27 mouse cellular contexts compared by ENCODE assay signal in genomic region chr13:21311926-21312325, GRCm38 (mm10). TPM values are rescaled to one million over a fixed set of nuclear protein-coding genes. Genes with fewer than 3 reads are reported as not detected.
DNase-seq lines count a peak whose midpoint lies in the region; ATAC-seq and TF ChIP-seq lines count a peak whose summit lies in the region.
"Had no signal": no experiment of that assay in that cellular context is flagged by ENCODE, and none has a peak within 500 bp of the region (broad histone marks: within the 10 kb centered on the region; RNA-seq: fewer than 3 reads in every experiment).

Gene Gpx6, plus strand, starts transcription at chr13:21312125.

- H3K36me3 ChIP-seq in heart, adult 2 months (ENCODE audit: control insufficient read depth, insufficient read depth, low read length): no peaks in the 10 kb centered on the region
- no peaks in the 10 kb centered on the region for H3K36me3 ChIP-seq in kidney, embryonic 14.5 days (ENCODE audit: control insufficient read depth, insufficient read depth, low read length)
- H3K36me3 ChIP-seq: embryonic facial prominence, embryonic 13.5 days; hindbrain, embryonic 15.5 days; intestine, embryonic 15.5 days; midbrain, embryonic 15.5 days had no signal

- no peak for TF ChIP-seq EP300 in heart, adult 2 months (IDR thresholded peaks at IDR 0.05; ENCODE audit: insufficient read depth, low read depth, low read length)

- H3K27ac ChIP-seq in heart, adult 2 months: no peak within 1 kb of the TSS
- H3K27ac ChIP-seq in kidney, embryonic 14.5 days (ENCODE audit: low read depth, low read length): no peak within 1 kb of the TSS
- H3K27ac ChIP-seq: embryonic facial prominence, embryonic 13.5 days; hindbrain, embryonic 15.5 days; intestine, embryonic 15.5 days; macrophage; midbrain, embryonic 15.5 days had no signal

- no peaks in the 10 kb centered on the region for H3K9me3 ChIP-seq in kidney, embryonic 14.5 days (ENCODE audit: control insufficient read depth, low read length)
- H3K9me3 ChIP-seq: embryonic facial prominence, embryonic 13.5 days; hindbrain, embryonic 15.5 days; intestine, embryonic 15.5 days; midbrain, embryonic 15.5 days had no signal

- no peaks in the 10 kb centered on the region for H3K79me2 ChIP-seq in heart, adult 2 months (replicated peaks; ENCODE audit: control insufficient read depth, insufficient read depth, low read length)

- intact Hi-C loops in heart, adult 2 months (cut with DNase I): no loop called here

- no peak for TF ChIP-seq CTCF in heart, adult 2 months (IDR thresholded peaks at IDR 0.05)

- TF ChIP-seq POLR2A in heart, adult 2 months (IDR thresholded peaks at IDR 0.05; ENCODE audit: insufficient read depth, low read depth, low read length): no peak

- H3K4me3 ChIP-seq in heart, adult 2 months: no peak within 1 kb of the TSS
- H3K4me3 ChIP-seq in kidney, embryonic 14.5 days (ENCODE audit: low read length): no peak within 1 kb of the TSS
- H3K4me3 ChIP-seq: embryonic facial prominence, embryonic 13.5 days; hindbrain, embryonic 15.5 days; intestine, embryonic 15.5 days; midbrain, embryonic 15.5 days had no signal

- no peak within 1 kb of the TSS for H3K4me2 ChIP-seq in kidney, embryonic 14.5 days (replicated peaks; ENCODE audit: low read depth, low read length)
- H3K4me2 ChIP-seq: embryonic facial prominence, embryonic 13.5 days; heart, embryonic 11.5 days; hindbrain, embryonic 15.5 days; intestine, embryonic 15.5 days; midbrain, embryonic 15.5 days had no signal

- no peaks in the 10 kb centered on the region for H3K27me3 ChIP-seq in heart, adult 2 months (ENCODE audit: control insufficient read depth, insufficient read depth, low read length)
- H3K27me3 ChIP-seq in kidney, embryonic 14.5 days (ENCODE audit: control insufficient read depth, insufficient read depth, low read length): no peaks in the 10 kb centered on the region
- H3K27me3 ChIP-seq: embryonic facial prominence, embryonic 13.5 days; hindbrain, embryonic 15.5 days; intestine, embryonic 15.5 days; midbrain, embryonic 15.5 days had no signal

- ATAC-seq in kidney, embryonic 14.5 days (ENCODE audit: low FRiP score, low TSS enrichment): peak; percentile 70; the same call in 1 of the 2 replicates
- ATAC-seq: forebrain, embryonic 16.5 days; intestine, embryonic 15.5 days; lung, postnatal 0 days; midbrain, embryonic 15.5 days had no signal

- 35% methylated on average over 3 of the region's 3 CpGs for WGBS in heart, adult 2 months
- 8% methylated on average over 3 of the region's 3 CpGs for WGBS in kidney, embryonic 14.5 days

- DNase-seq in heart, adult 11 months: peak; percentile 76
- DNase-seq in heart, adult 2 months: no peak
- peak; percentile 8 for DNase-seq in brain, adult 2 months (ENCODE audit: low read depth, low spot score)
- DNase-seq in kidney, postnatal 36 days: peak; percentile 23 to 25
- DNase-seq in layer of hippocampus, adult 8-10 months (ENCODE audit: low spot score in 2 of 2): no peak
- DNase-seq in cerebellum, adult 8-10 months: no peak
- DNase-seq: adrenal gland, adult 2 months; cerebellum, adult 18-20 months; cerebellum, postnatal 25 days; thymus, adult 18-20 months; thymus, postnatal 36 days had no signal

- H3K4me1 ChIP-seq in heart, adult 2 months (ENCODE audit: control insufficient read depth, insufficient read depth, low read length): no peaks in the 10 kb centered on the region
- peaks cover 3% of the 10 kb centered on the region; the same call in 1 of the 2 replicates for H3K4me1 ChIP-seq in kidney, embryonic 14.5 days (ENCODE audit: control insufficient read depth, insufficient read depth, low read length)
- H3K4me1 ChIP-seq: embryonic facial prominence, embryonic 13.5 days; hindbrain, embryonic 15.5 days; intestine, embryonic 15.5 days; midbrain, embryonic 15.5 days had no signal

- no peak within 1 kb of the TSS for H3K9ac ChIP-seq in heart, adult 2 months (ENCODE audit: low read depth, low read length)
- no peak within 1 kb of the TSS for H3K9ac ChIP-seq in kidney, embryonic 14.5 days (ENCODE audit: low read depth, low read length)
- H3K9ac ChIP-seq: embryonic facial prominence, embryonic 13.5 days; hindbrain, embryonic 15.5 days; intestine, embryonic 15.5 days; midbrain, embryonic 15.5 days had no signal

RNA-seq across cellular contexts. Expression of gene Gpx6, which starts in this region (rescaled TPM):
- not detected for total RNA-seq in heart, adult 2 months (2021)
- not detected in 2 replicates for polyA plus RNA-seq in heart, adult 2 months (2012; rRNA removed)
- polyA plus RNA-seq in kidney, embryonic 14.5 days (2014; fragmentation: Nextera tagmentation; extraction: Ambion mirVana): 3.4 and 3.9 TPM in 2 replicates
- not detected for total RNA-seq in layer of hippocampus, adult 8-10 months (2022)
- total RNA-seq: adrenal gland, adult 2 months; gastrocnemius, postnatal 4 days; hematopoietic stem cell, adult 5-6 weeks; layer of hippocampus, adult 18-20 months; layer of hippocampus, postnatal 25 days had no signal
- polyA plus RNA-seq: adrenal gland, adult 2 months; forebrain, embryonic 16.5 days; heart, embryonic 11.5 days; heart, postnatal 0 days; intestine, embryonic 15.5 days; liver, embryonic 16.5 days; macrophage; midbrain, embryonic 15.5 days; stomach, embryonic 14.5 days had no signal

Comparison
In these comparisons a context has a peak if more than half of its experiments do, and no peak if none do; other contexts are left out.
1. DNase-seq: peak in heart, adult 11 months (single experiment), brain, adult 2 months (single experiment) and kidney, postnatal 36 days (2 of 2); none in heart, adult 2 months (0 of 2), layer of hippocampus, adult 8-10 months (0 of 2) and cerebellum, adult 8-10 months (single experiment).